Mouse (Mus musculus) urinary bladder, adult 18-20 months (tissue): ENCODE results near the gene Sinhcaf.

ENCODE experiments used
- DNase-seq, 2 experiments: peaks; one replicate each; pipeline ENCODE4 v3.0.0; 2022; ENCODE audit warnings: low spot score in 2 of 2, mixed read lengths in 2 of 2

Gene Sinhcaf

DNA sequence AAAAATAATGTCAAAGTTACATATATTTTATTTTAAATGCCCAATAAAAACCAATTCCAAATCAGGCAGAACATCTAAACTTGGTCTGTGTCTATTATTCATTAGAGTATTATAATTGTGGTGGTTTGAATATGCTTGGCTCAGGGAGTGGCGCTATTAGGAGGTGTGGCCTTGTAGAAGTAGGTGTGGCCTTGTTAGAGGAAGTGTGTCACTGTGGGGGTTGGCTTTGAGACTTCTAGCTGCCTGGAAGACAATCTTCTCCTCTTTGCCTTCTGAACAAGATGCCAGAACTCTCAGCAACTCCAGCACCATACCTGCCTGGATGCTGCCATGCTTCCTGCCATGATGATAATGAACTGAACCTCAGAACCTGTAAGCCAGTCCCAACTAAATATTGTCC is 72.4 kb downstream of the Sinhcaf start:
- no peak for DNase-seq
